Mouse (Mus musculus) testis, adult 2 months (tissue): ENCODE data around the gene Otoa. TPM values are rescaled to one million over a fixed set of nuclear protein-coding genes. Genes with fewer than 3 reads are reported as not detected.

Source experiments
- H3K27ac ChIP-seq: fragments of 200-500 bp; 2 replicates; pipeline ENCODE4 v1.5.1; 2012; ENCODE audit warnings: low read depth, low read length; ENCODE audit not compliant: control insufficient read depth, insufficient read depth
- H3K27me3 ChIP-seq: fragments of 200-500 bp; 2 replicates; pipeline ENCODE4 v1.6.1; 2012; ENCODE audit warnings: mild to moderate bottlenecking, low read length, moderate library complexity; ENCODE audit not compliant: control insufficient read depth, insufficient read depth
- H3K36me3 ChIP-seq: fragments of 200-500 bp; 2 replicates; pipeline ENCODE4 v1.6.1; 2012; ENCODE audit warnings: mild to moderate bottlenecking, low read length; ENCODE audit not compliant: control insufficient read depth, insufficient read depth
- H3K4me1 ChIP-seq: fragments of 200-500 bp; 2 replicates; pipeline ENCODE4 v1.6.1; 2012; ENCODE audit warnings: low read length; ENCODE audit not compliant: control insufficient read depth, insufficient read depth
- H3K4me3 ChIP-seq: fragments of 200-500 bp; 2 replicates; pipeline ENCODE4 v1.5.1; 2012; ENCODE audit warnings: low read depth, mild to moderate bottlenecking, low read length, moderate library complexity, mixed read lengths; ENCODE audit not compliant: control insufficient read depth
- CTCF ChIP-seq: fragments of 200-500 bp; IDR thresholded peaks from 2 replicates; pipeline ENCODE4 v1.5.1; 2012; ENCODE audit warnings: low read depth, mild to moderate bottlenecking, inconsistent platforms, low read length, moderate library complexity; ENCODE audit not compliant: control insufficient read depth, insufficient read depth, insufficient replicate concordance
- POLR2A ChIP-seq: fragments of 200-500 bp; IDR thresholded peaks from 2 replicates; pipeline ENCODE4 v1.6.1; 2012; ENCODE audit warnings: low read depth, mild to moderate bottlenecking, inconsistent platforms, low read length, moderate library complexity; ENCODE audit not compliant: control insufficient read depth
- polyA plus RNA-seq: library from polyadenylated mRNA; depleted of rRNA; stranded (reverse); fragments of >200 nt; gene quantifications from 2 replicates; pipeline ENCODE4 v1.2.3, GENCODE M21; 2012; rRNA removed

Gene Otoa
- polyA plus RNA-seq, 1 experiment = 0.23 TPM

DNA sequence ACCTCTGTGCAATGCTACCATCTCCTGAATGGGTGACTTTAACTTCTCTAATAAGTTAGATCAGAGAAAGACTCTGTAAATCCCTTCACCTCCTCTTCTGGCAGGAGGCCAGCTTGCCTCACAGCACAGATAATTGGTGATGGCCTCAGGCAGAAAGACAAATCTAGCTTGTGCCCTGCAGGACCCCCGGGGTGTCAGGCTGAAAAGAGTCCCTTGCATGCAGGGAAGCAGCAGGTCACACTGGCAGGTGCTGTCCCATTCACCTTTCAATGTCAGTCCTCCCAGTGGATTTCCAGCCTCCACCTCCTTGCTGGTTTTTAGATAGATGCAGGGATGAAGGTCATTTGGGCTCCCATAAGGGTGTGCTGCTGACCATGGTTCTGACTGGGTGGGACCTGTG lies 84.2 kb downstream of the Otoa start:
- Histone ChIP-seq H3K27ac (no peak overlapping the region), H3K27me3 (no peaks in the 10 kb centered on the region), H3K4me3 (no peak overlapping the region), H3K36me3 (no peaks in the 10 kb centered on the region), H3K4me1 (no peaks in the 10 kb centered on the region)
- TF ChIP-seq CTCF (no peak), POLR2A (no peak)

DNA sequence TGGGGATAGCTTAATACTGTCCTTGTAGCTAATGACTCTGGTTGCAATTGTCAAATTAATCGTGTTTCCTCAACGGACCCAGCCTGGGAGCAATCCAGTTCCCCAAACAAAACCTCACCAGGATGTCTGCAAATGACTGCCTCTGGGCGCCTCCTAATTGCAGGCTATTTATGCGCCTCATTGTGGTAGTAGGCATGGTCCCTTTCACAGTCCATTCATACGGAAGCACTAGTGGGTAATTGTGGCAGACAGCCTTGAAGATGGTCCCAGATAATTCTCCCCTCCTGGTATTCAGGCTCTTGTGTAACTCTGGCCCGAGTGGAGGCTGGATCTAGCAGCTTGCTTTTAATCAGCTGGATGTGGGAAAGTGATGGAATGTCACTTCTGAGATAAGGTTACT lies 90.4 kb downstream of the Otoa start:
- Histone ChIP-seq H3K36me3 (no peaks in the 10 kb centered on the region), H3K27ac (no peak overlapping the region), H3K4me1 (no peaks in the 10 kb centered on the region), H3K27me3 (no peaks in the 10 kb centered on the region), H3K4me3 (no peak overlapping the region)
- no peak for TF ChIP-seq CTCF
- no peak for TF ChIP-seq POLR2A

GRCm38 (mm10) chr7:121187201-121187786 lies 105.8 kb downstream of the Otoa start:
- H3K36me3 ChIP-seq = no peaks in the 10 kb centered on the region
- no peaks in the 10 kb centered on the region for H3K4me1 ChIP-seq
- no peak overlapping the region for H3K27ac ChIP-seq
- no peak overlapping the region for H3K4me3 ChIP-seq
- no peaks in the 10 kb centered on the region for H3K27me3 ChIP-seq
- TF ChIP-seq POLR2A (no peak), CTCF (no peak)

- H3K27ac ChIP-seq = no peak overlapping the region
- H3K36me3 ChIP-seq = no peaks in the 10 kb centered on the region
- no peak overlapping the region for H3K4me3 ChIP-seq
- no peak for TF ChIP-seq CTCF
- no peak for TF ChIP-seq POLR2A
- no peaks in the 10 kb centered on the region for H3K4me1 ChIP-seq
- H3K27me3 ChIP-seq = no peaks in the 10 kb centered on the region
Observed at GRCm38 (mm10) chr7:121188976-121189375, 107.5 kb downstream of the Otoa start.

- Histone ChIP-seq H3K27me3 (no peaks in the 10 kb centered on the region), H3K36me3 (no peaks in the 10 kb centered on the region), H3K27ac (no peak overlapping the region), H3K4me1 (no peaks in the 10 kb centered on the region), H3K4me3 (no peak overlapping the region)
- TF ChIP-seq CTCF (no peak), POLR2A (no peak)
Observed at GRCm38 (mm10) chr7:121198933-121199332, 117.5 kb downstream of the Otoa start.

DNA sequence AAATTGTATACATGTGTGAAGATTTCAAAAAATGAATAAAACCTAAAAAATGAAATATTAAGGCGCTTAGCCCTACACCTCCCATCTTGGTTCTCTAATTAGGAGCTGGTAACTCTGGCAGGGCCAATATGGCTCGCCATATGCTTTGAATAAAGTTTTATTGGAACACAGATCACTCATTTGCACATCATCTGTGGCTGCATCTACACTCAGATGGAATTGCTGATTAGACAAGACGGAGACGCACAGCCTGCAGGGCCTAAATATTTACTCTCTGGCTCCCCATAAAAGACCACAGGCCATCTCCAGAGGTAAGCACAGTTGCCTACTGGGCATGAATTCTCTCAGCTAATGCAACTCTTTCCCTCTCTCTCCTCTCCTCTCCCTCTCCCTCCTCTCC lies 130.4 kb downstream of the Otoa start:
- TF ChIP-seq POLR2A (no peak), CTCF (no peak)
- Histone ChIP-seq H3K4me1 (no peaks in the 10 kb centered on the region), H3K4me3 (no peak overlapping the region), H3K27ac (no peak overlapping the region), H3K36me3 (no peaks in the 10 kb centered on the region), H3K27me3 (no peaks in the 10 kb centered on the region)

Other genes with a start within 250 kb of the Otoa start
- gene Eef2k, start 238.8 kb upstream of the Otoa start, polyA plus RNA-seq = 10.5 and 13.6 TPM in 2 replicates
- gene Polr3e, start 163.9 kb upstream of the Otoa start, polyA plus RNA-seq = 25.8 and 26.9 TPM in 2 replicates
- 31.9 and 32.2 TPM in 2 replicates for gene Cdr2, start 99.3 kb upstream of the Otoa start, polyA plus RNA-seq
- 111 and 130 TPM in 2 replicates for gene Mfsd13b, start 99.1 kb upstream of the Otoa start, polyA plus RNA-seq
- 9.1 and 9.8 TPM in 2 replicates for gene Mettl9, start 47.2 kb upstream of the Otoa start, polyA plus RNA-seq
- gene Igsf6, start 7.1 kb upstream of the Otoa start, polyA plus RNA-seq = 0.06 and 0.13 TPM in 2 replicates